Mouse (Mus musculus): ENCODE measurements around the gene Col6a5.

Gene Col6a5

GRCm38 (mm10) chr9:105827076-105827647 is 133.3 kb downstream of the Col6a5 start:
- no peak for DNase-seq (ENCODE audit: low read depth, low spot score)

- no peak for DNase-seq (ENCODE audit: low read depth, low spot score)
Observed at GRCm38 (mm10) chr9:105820711-105821110, 139.7 kb downstream of the Col6a5 start.

- no peak for DNase-seq (ENCODE audit: low read depth, low spot score)
Observed at GRCm38 (mm10) chr9:105819155-105819709, 141.2 kb downstream of the Col6a5 start.

- no peak for DNase-seq (ENCODE audit: low read depth, low spot score)
Observed at GRCm38 (mm10) chr9:105814436-105814835, 146.0 kb downstream of the Col6a5 start.

- DNase-seq (ENCODE audit: low read depth, low spot score): no peak
Observed at GRCm38 (mm10) chr9:105811458-105811857, 149.0 kb downstream of the Col6a5 start.

- peak; percentile 16 for DNase-seq (ENCODE audit: low read depth, low spot score)
Observed at GRCm38 (mm10) chr9:105808920-105809505, 151.4 kb downstream of the Col6a5 start.
